Mouse (Mus musculus): Measurements from ENCODE around the gene Atp1b1. TPM values are rescaled to one million over a fixed set of nuclear protein-coding genes. Genes with fewer than 3 reads are reported as not detected.

Atp1b1 gene
- total RNA-seq, 2 experiments from 2014 or later: 1,659 to 1,749 TPM

- no peak for DNase-seq (ENCODE audit: low spot score in 2 of 2)
- intact Hi-C loops (cut with DNase I): no loop called here
Measured at GRCm38 (mm10) chr1:164412906-164413305, 45.2 kb downstream of the Atp1b1 start.

GRCm38 (mm10) chr1:164411306-164411705 is 46.8 kb downstream of the Atp1b1 start:
- no peak for DNase-seq (ENCODE audit: low spot score in 2 of 2)
- intact Hi-C loops (cut with DNase I): no loop called here

GRCm38 (mm10) chr1:164408655-164409054 is 49.5 kb downstream of the Atp1b1 start:
- no peak for DNase-seq (ENCODE audit: low spot score in 2 of 2)
- intact Hi-C loops (cut with DNase I): no loop called here

- intact Hi-C loops (cut with DNase I): no loop called here
- DNase-seq (ENCODE audit: low spot score in 2 of 2): no peak
Measured at GRCm38 (mm10) chr1:164406506-164406905, 51.6 kb downstream of the Atp1b1 start.

GRCm38 (mm10) chr1:164405385-164405802 is 52.8 kb downstream of the Atp1b1 start:
- no peak for DNase-seq (ENCODE audit: low spot score in 2 of 2)
- intact Hi-C loops (cut with DNase I): no loop called here

GRCm38 (mm10) chr1:164399578-164399977 is 58.6 kb downstream of the Atp1b1 start:
- no peak for DNase-seq (ENCODE audit: low spot score in 2 of 2)
- intact Hi-C loops (cut with DNase I): no loop called here

GRCm38 (mm10) chr1:164397672-164398071 is 60.5 kb downstream of the Atp1b1 start:
- no peak for DNase-seq (ENCODE audit: low spot score in 2 of 2)
- intact Hi-C loops (cut with DNase I): no loop called here

- peak; percentile 21 to 38 for DNase-seq (ENCODE audit: low spot score in 2 of 2)
- intact Hi-C loops (cut with DNase I): no loop called here
Measured at GRCm38 (mm10) chr1:164395131-164395780, 62.9 kb downstream of the Atp1b1 start.

- no peak for DNase-seq (ENCODE audit: low spot score in 2 of 2)
- intact Hi-C loops (cut with DNase I): no loop called here
Measured at GRCm38 (mm10) chr1:164392176-164392575, 66.0 kb downstream of the Atp1b1 start.

GRCm38 (mm10) chr1:164389743-164390142 is 68.4 kb downstream of the Atp1b1 start:
- intact Hi-C loops (cut with DNase I): no loop called here
- DNase-seq (ENCODE audit: low spot score in 2 of 2): no peak

Other genes with a start within 250 kb of the Atp1b1 start
- gene Slc19a2, start 209.3 kb downstream of the Atp1b1 start, total RNA-seq (2021): 10 to 100 TPM; 12.8 to 13.5 TPM
- 10 to 100 TPM; 23.4 to 24.4 TPM for gene Ccdc181, start 182.8 kb downstream of the Atp1b1 start, total RNA-seq (2021)
- 10 to 100 TPM; 24.0 to 26.7 TPM for gene Nme7, start 154.2 kb downstream of the Atp1b1 start, total RNA-seq (2021)
- 10 to 100 TPM; 24.6 to 26.7 TPM for gene Blzf1, start 150.9 kb downstream of the Atp1b1 start, total RNA-seq (2021)